ENCODE assay signal across 19 mouse cellular contexts in the genomic region with DNA sequence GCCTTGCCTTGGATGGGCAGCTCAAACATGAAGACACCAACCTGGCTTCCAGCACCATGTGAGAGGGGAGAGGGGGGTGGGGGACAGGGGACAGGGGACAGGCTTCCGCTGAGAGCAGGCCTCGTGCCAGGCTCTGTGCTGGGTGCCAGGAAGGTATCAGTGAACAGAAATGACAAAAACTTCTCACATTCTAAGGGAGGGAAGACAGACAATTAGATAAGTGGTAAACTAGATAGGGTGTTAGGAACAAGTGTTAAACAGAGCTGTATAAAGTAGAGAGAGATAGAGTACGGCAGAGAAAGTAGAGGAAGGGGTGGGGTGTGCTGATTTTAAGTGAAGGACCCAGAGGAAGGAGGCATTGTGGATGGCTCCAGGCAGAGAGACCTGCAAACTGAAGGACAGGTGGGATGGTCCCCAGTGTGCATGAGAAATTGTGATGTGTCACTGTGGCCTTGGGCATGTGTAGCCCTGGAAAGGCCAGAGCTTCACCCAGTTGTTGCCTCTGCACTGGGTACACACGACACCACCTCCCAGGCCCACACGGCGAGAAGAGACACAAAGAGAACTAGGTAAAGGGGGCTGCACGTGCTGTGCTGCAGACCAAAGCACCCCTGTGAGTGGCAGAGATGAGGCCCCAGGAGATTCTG. TPM values are rescaled to one million over a fixed set of nuclear protein-coding genes. Genes with fewer than 3 reads are reported as not detected.
"Had no signal": no experiment of that assay in that cellular context is flagged by ENCODE, and none has a peak within 500 bp of the region (broad histone marks: within the 10 kb centered on the region; RNA-seq: fewer than 3 reads in every experiment).

No protein-coding gene starts in this region.

- H3K9me3 ChIP-seq: midbrain, embryonic 10.5 days; midbrain, embryonic 12.5 days; neural tube, embryonic 13.5 days; neural tube, embryonic 15.5 days had no signal

- H3K27ac ChIP-seq: midbrain, embryonic 10.5 days; midbrain, embryonic 12.5 days; neural tube, embryonic 13.5 days; neural tube, embryonic 15.5 days had no signal

- H3K4me3 ChIP-seq: midbrain, embryonic 10.5 days; midbrain, embryonic 12.5 days; myocyte; neural tube, embryonic 13.5 days; neural tube, embryonic 15.5 days had no signal

- H3K27me3 ChIP-seq: midbrain, embryonic 12.5 days; neural tube, embryonic 13.5 days; neural tube, embryonic 15.5 days had no signal

- H3K9ac ChIP-seq: lung, embryonic 14.5 days; midbrain, embryonic 12.5 days; neural tube, embryonic 13.5 days; neural tube, embryonic 15.5 days had no signal

- DNase-seq: lung, embryonic 14.5 days; lung, postnatal 10 days; lung, postnatal 4 days; midbrain, embryonic 14.5 days; retina, postnatal 1 day; right cerebral cortex, adult 18-20 months; right cerebral cortex, postnatal 25 days; right cerebral cortex, postnatal 4 days; spleen, adult 18-20 months; thymus, adult 18-20 months; thymus, postnatal 14 days; thymus, postnatal 36 days had no signal

RNA-seq across cellular contexts. Expression of gene Zmynd15, which starts 20.4 kb away (rescaled TPM):
- polyA plus RNA-seq: myocyte; neural tube, embryonic 11.5 days had no signal

RNA-seq across cellular contexts. Expression of gene Cxcl16, which starts 20.9 kb away (rescaled TPM):
- total RNA-seq: megakaryocyte-erythroid progenitor cell, adult 5-6 weeks had no signal
